Comparison of ENCODE assay signal across 8 mouse cellular contexts in the genomic region with DNA sequence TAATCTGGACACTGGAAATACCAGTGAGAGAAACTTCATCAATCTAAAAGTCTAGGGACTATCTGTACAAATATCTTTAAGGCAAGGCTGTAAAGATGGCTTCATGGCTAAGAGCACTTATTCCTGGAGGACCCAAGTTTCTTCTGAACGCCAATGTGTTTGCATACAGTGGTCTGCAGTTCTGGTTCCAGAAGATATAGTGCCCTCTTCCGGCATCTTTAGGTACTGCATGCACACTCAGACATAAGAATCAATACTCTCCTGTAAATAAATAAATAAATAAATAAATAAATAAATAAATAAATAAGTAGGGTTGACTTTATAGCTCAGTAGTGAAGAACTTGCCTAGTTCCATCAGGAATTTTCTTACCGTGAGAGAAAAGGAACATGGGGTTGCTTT.
DNase-seq lines count a peak whose midpoint lies in the region; ATAC-seq and TF ChIP-seq lines count a peak whose summit lies in the region.

No protein-coding gene starts in this region.

- H3K9ac ChIP-seq in hindbrain, embryonic 13.5 days = no peak overlapping the region
- no peak overlapping the region for H3K9ac ChIP-seq in limb, embryonic 14.5 days (ENCODE audit: low read depth, low read length, severe bottlenecking)
- H3K9ac ChIP-seq in forebrain, embryonic 13.5 days = no peak overlapping the region

- H3K9me3 ChIP-seq in hindbrain, embryonic 10.5 days = no peaks in the 10 kb centered on the region
- H3K9me3 ChIP-seq in hindbrain, embryonic 13.5 days = no peaks in the 10 kb centered on the region
- no peaks in the 10 kb centered on the region for H3K9me3 ChIP-seq in limb, embryonic 14.5 days (ENCODE audit: control insufficient read depth, low read length)
- no peaks in the 10 kb centered on the region for H3K9me3 ChIP-seq in forebrain, embryonic 13.5 days (replicated peaks)

- no peaks in the 10 kb centered on the region for H3K27me3 ChIP-seq in hindbrain, embryonic 10.5 days (ENCODE audit: insufficient read depth, poor library complexity, severe bottlenecking)
- H3K27me3 ChIP-seq in hindbrain, embryonic 13.5 days = no peaks in the 10 kb centered on the region
- no peaks in the 10 kb centered on the region for H3K27me3 ChIP-seq in limb, embryonic 14.5 days (ENCODE audit: control insufficient read depth, insufficient read depth, low read length)
- no peaks in the 10 kb centered on the region for H3K27me3 ChIP-seq in forebrain, embryonic 13.5 days

- no peaks in the 10 kb centered on the region for H3K4me1 ChIP-seq in hindbrain, embryonic 10.5 days (replicated peaks)
- H3K4me1 ChIP-seq in hindbrain, embryonic 13.5 days (replicated peaks) = no peaks in the 10 kb centered on the region
- H3K4me1 ChIP-seq in limb, embryonic 14.5 days (ENCODE audit: control insufficient read depth, insufficient read depth, low read length) = no peaks in the 10 kb centered on the region
- H3K4me1 ChIP-seq in forebrain, embryonic 13.5 days = no peaks in the 10 kb centered on the region

- peak; percentile 11 for DNase-seq in hindbrain, embryonic 10.5 days (ENCODE audit: low spot score)
- peak; percentile 60 for DNase-seq in 3T3-L1 (ENCODE audit: low read depth, low spot score)
- DNase-seq in NIH3T3 (ENCODE audit: low read depth) = peak; percentile 14
- peak; percentile 63 for DNase-seq in embryo, embryonic 10.5 days (ENCODE audit: low spot score)
- peak; percentile 27 for DNase-seq in limb, embryonic 14.5 days (ENCODE audit: low spot score)

- no peaks in the 10 kb centered on the region for H3K36me3 ChIP-seq in hindbrain, embryonic 10.5 days
- H3K36me3 ChIP-seq in hindbrain, embryonic 13.5 days = no peaks in the 10 kb centered on the region
- H3K36me3 ChIP-seq in limb, embryonic 14.5 days (ENCODE audit: control insufficient read depth, insufficient read depth, low read length) = no peaks in the 10 kb centered on the region
- no peaks in the 10 kb centered on the region for H3K36me3 ChIP-seq in forebrain, embryonic 13.5 days (ENCODE audit: poor library complexity, severe bottlenecking)

- H3K27ac ChIP-seq in hindbrain, embryonic 10.5 days = no peak overlapping the region
- no peak overlapping the region for H3K27ac ChIP-seq in hindbrain, embryonic 13.5 days
- no peak overlapping the region for H3K27ac ChIP-seq in limb, embryonic 14.5 days (replicated peaks; ENCODE audit: low read depth, low read length)
- no peak overlapping the region for H3K27ac ChIP-seq in forebrain, embryonic 13.5 days

- H3K4me3 ChIP-seq in hindbrain, embryonic 10.5 days = no peak overlapping the region
- H3K4me3 ChIP-seq in hindbrain, embryonic 13.5 days = no peak overlapping the region
- no peak overlapping the region for H3K4me3 ChIP-seq in limb, embryonic 14.5 days (replicated peaks; ENCODE audit: low read length)
- H3K4me3 ChIP-seq in forebrain, embryonic 13.5 days = no peak overlapping the region

- no peak overlapping the region for H3K4me2 ChIP-seq in hindbrain, embryonic 13.5 days
- no peak overlapping the region for H3K4me2 ChIP-seq in limb, embryonic 14.5 days (replicated peaks; ENCODE audit: low read depth, low read length, severe bottlenecking)
- H3K4me2 ChIP-seq in forebrain, embryonic 13.5 days = no peak overlapping the region

- ATAC-seq in hindbrain, embryonic 13.5 days (ENCODE audit: low FRiP score) = no peak
- no peak for ATAC-seq in limb, embryonic 14.5 days (ENCODE audit: low FRiP score, low read depth)
- no peak for ATAC-seq in activated CD4-positive, CD25-positive, alpha-beta regulatory T cell, adult 4 months
- ATAC-seq in forebrain, embryonic 13.5 days = no peak

- 49% methylated on average over 3 of the region's 3 CpGs for WGBS in hindbrain, embryonic 10.5 days
- WGBS in hindbrain, embryonic 13.5 days = 59% methylated on average over 3 of the region's 3 CpGs
- 48% methylated on average over 3 of the region's 3 CpGs for WGBS in limb, embryonic 14.5 days
- 50% methylated on average over 3 of the region's 3 CpGs for WGBS in forebrain, embryonic 13.5 days

- TF ChIP-seq POLR2A in limb, embryonic 14.5 days (IDR thresholded peaks at IDR 0.05; ENCODE audit: borderline replicate concordance, extremely low read depth, insufficient read depth, insufficient read length) = no peak

Comparison
In these comparisons a context has a peak if more than half of its experiments do, and no peak if none do; other contexts are left out.
1. DNase-seq: peak in every context shown above with its lines; median percentile 63 in embryo, embryonic 10.5 days; 60 in 3T3-L1; 27 in limb, embryonic 14.5 days; 14 in NIH3T3; 11 in hindbrain, embryonic 10.5 days.